In the genomic region with DNA sequence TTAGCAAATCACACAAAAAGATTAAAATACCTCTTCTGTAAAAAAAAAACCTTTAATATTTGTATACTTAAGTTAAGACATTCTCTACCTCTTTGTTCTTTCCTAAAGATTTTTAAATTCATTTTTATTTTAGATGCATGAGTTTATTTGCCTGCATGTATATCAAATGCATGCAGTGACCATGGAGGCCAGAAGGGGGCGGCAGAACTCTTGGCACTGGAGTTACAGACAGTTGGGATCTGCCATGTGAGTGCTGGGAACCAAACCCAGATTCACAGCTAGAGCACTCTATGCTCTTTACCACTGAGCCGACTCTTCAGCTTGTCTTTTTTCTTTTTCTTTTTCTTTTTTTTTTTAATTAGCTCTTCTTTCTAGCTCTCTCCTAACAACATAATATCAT, we compare ENCODE assay signal across 12 mouse cellular contexts. TPM values are rescaled to one million over a fixed set of nuclear protein-coding genes. Genes with fewer than 3 reads are reported as not detected.
A peak's percentile ranks its signal among the peaks of the same experiment; 100 is the strongest.
DNase-seq lines count a peak whose midpoint lies in the region; ATAC-seq and TF ChIP-seq lines count a peak whose summit lies in the region.
"Had no signal": no experiment of that assay in that cellular context is flagged by ENCODE, and none has a peak within 500 bp of the region (broad histone marks: within the 10 kb centered on the region; RNA-seq: fewer than 3 reads in every experiment).

No protein-coding gene starts in this region.

- no peaks in the 10 kb centered on the region for H3K4me1 ChIP-seq in midbrain, embryonic 11.5 days (ENCODE audit: control insufficient read depth, insufficient read depth, low read length)
- no peaks in the 10 kb centered on the region for H3K4me1 ChIP-seq in midbrain, embryonic 14.5 days (ENCODE audit: control insufficient read depth, insufficient read depth, low read length)

- DNase-seq in gastrocnemius, adult 2 months = no peak
- no peak for DNase-seq in gastrocnemius, postnatal 25 days
- peak; percentile 78 for DNase-seq in midbrain, embryonic 11.5 days (ENCODE audit: low spot score, missing footprints)
- no peak for DNase-seq in midbrain, embryonic 14.5 days
- DNase-seq in NIH3T3 (ENCODE audit: low read depth) = peak; percentile 42
- peak; percentile 51 for DNase-seq in testis, postnatal 10 days (ENCODE audit: low spot score)
- DNase-seq in frontal cortex, postnatal 36 days (ENCODE audit: low spot score in 2 of 2) = no peak
- DNase-seq: kidney, adult 8-10 months; lung, postnatal 4 days had no signal

- intact Hi-C loops in gastrocnemius, adult 2 months (cut with DNase I) = loop anchor here (10.0 kb wide), 1 partner anchor 586 kb away; the partner anchor contains the start of gene Noc3l

- H3K9ac ChIP-seq in midbrain, embryonic 11.5 days (ENCODE audit: low read length) = no peak overlapping the region
- no peak overlapping the region for H3K9ac ChIP-seq in midbrain, embryonic 14.5 days (replicated peaks; ENCODE audit: low read length)

- no peak overlapping the region for H3K4me3 ChIP-seq in gastrocnemius, adult 2 months
- no peak overlapping the region for H3K4me3 ChIP-seq in midbrain, embryonic 11.5 days (ENCODE audit: low read depth, low read length)
- no peak overlapping the region for H3K4me3 ChIP-seq in midbrain, embryonic 14.5 days (replicated peaks; ENCODE audit: low read depth, low read length)
- H3K4me3 ChIP-seq: myocyte had no signal

- peak; percentile 14; the same call in 1 of the 2 replicates for TF ChIP-seq CTCF in gastrocnemius, adult 2 months (IDR thresholded peaks at IDR 0.05)

- no peak for ATAC-seq in midbrain, embryonic 11.5 days (ENCODE audit: low FRiP score)
- ATAC-seq in midbrain, embryonic 14.5 days (ENCODE audit: low FRiP score, low TSS enrichment) = no peak
- ATAC-seq in granulocyte monocyte progenitor cell, adult 5-6 weeks (replicated peaks; ENCODE audit: poor library complexity, severe bottlenecking) = no peak

- H3K36me3 ChIP-seq in midbrain, embryonic 11.5 days (ENCODE audit: control insufficient read depth, insufficient read depth, low read length) = no peaks in the 10 kb centered on the region
- H3K36me3 ChIP-seq in midbrain, embryonic 14.5 days (ENCODE audit: control insufficient read depth, insufficient read depth, low read length) = no peaks in the 10 kb centered on the region

- no peak overlapping the region for H3K27ac ChIP-seq in gastrocnemius, adult 2 months
- no peak overlapping the region for H3K27ac ChIP-seq in midbrain, embryonic 11.5 days (ENCODE audit: low read depth, low read length)
- H3K27ac ChIP-seq in midbrain, embryonic 14.5 days (replicated peaks; ENCODE audit: low read depth, low read length) = no peak overlapping the region

- 59% methylated on average over 2 of the region's 2 CpGs for WGBS in midbrain, embryonic 11.5 days
- WGBS in midbrain, embryonic 14.5 days = 56% methylated on average over 2 of the region's 2 CpGs

- no peaks in the 10 kb centered on the region; the same call in 1 of the 2 replicates for H3K9me3 ChIP-seq in midbrain, embryonic 11.5 days (ENCODE audit: control insufficient read depth, low read length)
- no peaks in the 10 kb centered on the region for H3K9me3 ChIP-seq in midbrain, embryonic 14.5 days (ENCODE audit: control insufficient read depth, low read length)

- H3K4me2 ChIP-seq in midbrain, embryonic 11.5 days = no peak overlapping the region
- no peak overlapping the region for H3K4me2 ChIP-seq in midbrain, embryonic 14.5 days (ENCODE audit: low read length)

- H3K27me3 ChIP-seq in midbrain, embryonic 11.5 days (ENCODE audit: control insufficient read depth, insufficient read depth, low read length) = no peaks in the 10 kb centered on the region
- no peaks in the 10 kb centered on the region for H3K27me3 ChIP-seq in midbrain, embryonic 14.5 days (ENCODE audit: control insufficient read depth, insufficient read depth, low read length)

RNA-seq across cellular contexts. Expression of gene Fra10ac1, which starts 4.7 kb away (rescaled TPM):
- 10 to 100 TPM; 10.5 to 15.7 TPM for total RNA-seq in gastrocnemius, adult 2 months (2021)
- total RNA-seq in gastrocnemius, postnatal 25 days (2021) = 10 to 100 TPM; 11.4 to 12.1 TPM
- 45.7 and 47.5 TPM in 2 replicates for polyA plus RNA-seq in midbrain, embryonic 11.5 days (2014; fragmentation: Nextera tagmentation; extraction: Ambion mirVana)
- polyA plus RNA-seq in midbrain, embryonic 14.5 days (2014; fragmentation: Nextera tagmentation; extraction: Ambion mirVana) = 40.3 and 41.0 TPM in 2 replicates
- 23.0 and 36.0 TPM in 2 replicates for total RNA-seq in granulocyte monocyte progenitor cell, adult 5-6 weeks (2014; fragmentation: Nextera tagmentation)
- total RNA-seq in granulocyte monocyte progenitor cell, adult 5-6 weeks (2017) = 41.0 and 45.0 TPM in 2 replicates

RNA-seq across cellular contexts. Expression of gene Lgi1, which starts 35.6 kb away (rescaled TPM):
- 10 to 100 TPM in 1 of 2 experiments, 1 to 10 TPM in 1; 1.7 to 12.1 TPM for total RNA-seq in gastrocnemius, adult 2 months (2021)
- total RNA-seq in gastrocnemius, postnatal 25 days (2021) = 1 to 10 TPM in 1 of 2 experiments, under 1 TPM in 1; 0.78 to 4.0 TPM
- 2.0 and 2.5 TPM in 2 replicates for polyA plus RNA-seq in midbrain, embryonic 11.5 days (2014; fragmentation: Nextera tagmentation; extraction: Ambion mirVana)
- polyA plus RNA-seq in midbrain, embryonic 14.5 days (2014; fragmentation: Nextera tagmentation; extraction: Ambion mirVana) = 15.0 and 15.1 TPM in 2 replicates
- 2.4 TPM in 1 of 2 replicates, not detected in the other for total RNA-seq in granulocyte monocyte progenitor cell, adult 5-6 weeks (2014; fragmentation: Nextera tagmentation)
- 0.39 TPM in 1 of 2 replicates, not detected in the other for total RNA-seq in granulocyte monocyte progenitor cell, adult 5-6 weeks (2017)
- polyA plus RNA-seq: heart, postnatal 0 days; myocyte had no signal

Comparison
In these comparisons a context has a peak if more than half of its experiments do, and no peak if none do; other contexts are left out.
1. DNase-seq: peak in midbrain, embryonic 11.5 days (single experiment), NIH3T3 (single experiment) and testis, postnatal 10 days (single experiment); none in gastrocnemius, adult 2 months (single experiment), gastrocnemius, postnatal 25 days (single experiment), midbrain, embryonic 14.5 days (single experiment) and frontal cortex, postnatal 36 days (0 of 2).